Mouse (Mus musculus) MEL (cell line): ENCODE results near the gene Kazn. TPM values are rescaled to one million over a fixed set of nuclear protein-coding genes. Genes with fewer than 3 reads are reported as not detected.

ENCODE experiments used
- DNase-seq: peaks from one replicate; pipeline ENCODE4 v3.0.0; 2011; ENCODE audit warnings: low read depth, low spot score
- H3K27ac ChIP-seq: 2 replicates; pipeline ENCODE4 v1.5.1; 2012; ENCODE audit warnings: low read depth, mild to moderate bottlenecking, control low read depth, low read length, moderate library complexity; ENCODE audit not compliant: control insufficient read depth
- H3K27me3 ChIP-seq, 2 experiments: fragments of 150-350 bp in 1 of 2; sonication (generic) in 1 of 2; 2 replicates each; pipeline ENCODE4 v1.6.1; 2012; ENCODE audit warnings: low read length in 2 of 2, mild to moderate bottlenecking in 2 of 2, improper control_type of control experiment in 1 of 2, moderate library complexity in 1 of 2; ENCODE audit not compliant: insufficient read depth in 2 of 2, control insufficient read depth in 1 of 2
- H3K36me3 ChIP-seq, 2 experiments: 2 replicates each; pipeline ENCODE4 v1.6.1; 2012 to 2014; ENCODE audit warnings: low read length in 2 of 2, improper control_type of control experiment in 1 of 2, inconsistent platforms in 1 of 2, mild to moderate bottlenecking in 1 of 2; ENCODE audit not compliant: insufficient read depth in 2 of 2, control insufficient read depth in 1 of 2
- H3K4me1 ChIP-seq, 2 experiments: fragments of 150-350 bp in 1 of 2; sonication (generic) in 1 of 2; 2 replicates each; pipeline ENCODE4 v1.6.1; 2012; ENCODE audit warnings: low read length in 2 of 2, improper control_type of control experiment in 1 of 2, mild to moderate bottlenecking in 1 of 2; ENCODE audit not compliant: insufficient read depth in 2 of 2, control insufficient read depth in 1 of 2
- H3K4me3 ChIP-seq, 2 experiments: fragments of 150-350 bp in 1 of 2; sonication (generic) in 1 of 2; 2 replicates each; pipeline ENCODE4 v1.5.1; 2012; ENCODE audit warnings: low read depth in 2 of 2, low read length in 2 of 2, mild to moderate bottlenecking in 2 of 2, moderate library complexity in 2 of 2, control low read depth in 1 of 2, improper control_type of control experiment in 1 of 2; ENCODE audit not compliant: control insufficient read depth in 1 of 2, insufficient read depth in 1 of 2
- H3K79me2 ChIP-seq: 2 replicates; pipeline ENCODE4 v1.6.1; 2012; ENCODE audit warnings: mild to moderate bottlenecking, low read length, moderate library complexity; ENCODE audit not compliant: control insufficient read depth, poor library complexity, insufficient read depth
- H3K9ac ChIP-seq: 2 replicates; pipeline ENCODE4 v1.6.1; 2012; ENCODE audit warnings: low read depth, mild to moderate bottlenecking, control low read depth, low read length, moderate library complexity; ENCODE audit not compliant: control insufficient read depth, poor library complexity, severe bottlenecking
- H3K9me3 ChIP-seq: fragments of 150-350 bp; sonication (generic); replicated peaks from 2 replicates; pipeline ENCODE4 v1.6.1; 2012; ENCODE audit warnings: mild to moderate bottlenecking, low read length, improper control_type of control experiment, moderate library complexity; ENCODE audit not compliant: insufficient read depth
- BHLHE40 ChIP-seq: IDR thresholded peaks from 2 replicates; pipeline ENCODE4 v1.6.1; 2012; ENCODE audit warnings: low read depth, mild to moderate bottlenecking, inconsistent platforms, low read length, improper control_type of control experiment, borderline replicate concordance
- CHD2 ChIP-seq: IDR thresholded peaks from 2 replicates; pipeline ENCODE4 v1.6.1; 2011; ENCODE audit warnings: low read length, improper control_type of control experiment
- CTCF ChIP-seq, 3 experiments: IDR thresholded peaks in 2 of 3; conservative IDR thresholded peaks in 1 of 3; 2 replicates each; pipeline ENCODE4 v1.5.1; 2011 to 2012; ENCODE audit warnings: low read length in 3 of 3, low read depth in 2 of 3, mild to moderate bottlenecking in 2 of 3, improper control_type of control experiment in 1 of 3, inconsistent platforms in 1 of 3, mixed read lengths in 1 of 3, moderate library complexity in 1 of 3; ENCODE audit not compliant: control insufficient read depth in 1 of 3, insufficient read depth in 1 of 3, poor library complexity in 1 of 3, severe bottlenecking in 1 of 3
- ELF1 ChIP-seq: IDR thresholded peaks from 2 replicates; pipeline ENCODE4 v1.6.1; 2014; ENCODE audit warnings: low read depth, mild to moderate bottlenecking, inconsistent platforms, low read length, improper control_type of control experiment, moderate library complexity
- EP300 ChIP-seq, 2 experiments: IDR thresholded peaks; 2 replicates each; pipeline ENCODE4 v1.6.1; 2011; ENCODE audit warnings: improper control_type of control experiment in 2 of 2, low read length in 2 of 2, low read depth in 1 of 2, mild to moderate bottlenecking in 1 of 2
- HCFC1 ChIP-seq: IDR thresholded peaks from 2 replicates; pipeline ENCODE4 v1.6.1; 2012; ENCODE audit warnings: low read depth, mild to moderate bottlenecking, inconsistent platforms, low read length, improper control_type of control experiment, moderate library complexity
- KAT2A ChIP-seq: conservative IDR thresholded peaks from 2 replicates; pipeline ENCODE4 v1.6.1; 2012; ENCODE audit warnings: low read depth, low read length, improper control_type of control experiment, inconsistent platforms
- MAZ ChIP-seq: IDR thresholded peaks from 2 replicates; pipeline ENCODE4 v1.6.1; 2012; ENCODE audit warnings: low read depth, mild to moderate bottlenecking, inconsistent platforms, low read length, improper control_type of control experiment
- MEF2A ChIP-seq: IDR thresholded peaks from 2 replicates; pipeline ENCODE4 v1.6.1; 2014; ENCODE audit warnings: low read depth, mild to moderate bottlenecking, inconsistent platforms, low read length, improper control_type of control experiment; ENCODE audit not compliant: poor library complexity, insufficient replicate concordance, severe bottlenecking; ENCODE audit errors: extremely low read depth
- MXI1 ChIP-seq: IDR thresholded peaks from 2 replicates; pipeline ENCODE4 v1.6.1; 2011; ENCODE audit warnings: mild to moderate bottlenecking, low read depth, low read length, improper control_type of control experiment
- MYB ChIP-seq: IDR thresholded peaks from 2 replicates; pipeline ENCODE4 v1.6.1; 2011; ENCODE audit warnings: mild to moderate bottlenecking, low read depth, low read length, improper control_type of control experiment
- MYC ChIP-seq: IDR thresholded peaks from 2 replicates; pipeline ENCODE4 v1.6.1; 2011; ENCODE audit warnings: low read depth, mild to moderate bottlenecking, low read length, improper control_type of control experiment, moderate library complexity
- NELFE ChIP-seq: IDR thresholded peaks from 2 replicates; pipeline ENCODE4 v1.6.1; 2011; ENCODE audit warnings: low read depth, low read length, improper control_type of control experiment
- POLR2AphosphoS2 ChIP-seq: IDR thresholded peaks from 2 replicates; pipeline ENCODE4 v1.6.1; 2011; ENCODE audit warnings: low read length, improper control_type of control experiment
- POLR2AphosphoS5 ChIP-seq: IDR thresholded peaks from 2 replicates; pipeline ENCODE4 v1.6.1; 2012; ENCODE audit warnings: low read depth, borderline replicate concordance, mild to moderate bottlenecking, inconsistent platforms, low read length, moderate library complexity, mixed read lengths
- RAD21 ChIP-seq: IDR thresholded peaks from 2 replicates; pipeline ENCODE4 v1.6.1; 2011; ENCODE audit warnings: mild to moderate bottlenecking, low read depth, low read length, improper control_type of control experiment
- RCOR1 ChIP-seq: IDR thresholded peaks from 2 replicates; pipeline ENCODE4 v1.6.1; 2012; ENCODE audit warnings: low read depth, mild to moderate bottlenecking, inconsistent platforms, low read length, improper control_type of control experiment
- SMC3 ChIP-seq: IDR thresholded peaks from 2 replicates; pipeline ENCODE4 v1.6.1; 2011; ENCODE audit warnings: low read depth, low read length, improper control_type of control experiment
- TCF12 ChIP-seq: IDR thresholded peaks from 2 replicates; pipeline ENCODE4 v1.6.1; 2014; ENCODE audit warnings: low read depth, mild to moderate bottlenecking, inconsistent platforms, low read length, improper control_type of control experiment, moderate library complexity
- UBTF ChIP-seq: IDR thresholded peaks from 2 replicates; pipeline ENCODE4 v1.6.1; 2012; ENCODE audit warnings: low read depth, mild to moderate bottlenecking, inconsistent platforms, low read length, improper control_type of control experiment, moderate library complexity, borderline replicate concordance; ENCODE audit not compliant: insufficient read depth
- ZC3H11A ChIP-seq: IDR thresholded peaks from 2 replicates; pipeline ENCODE4 v1.6.1; 2012; ENCODE audit warnings: low read depth, mild to moderate bottlenecking, inconsistent platforms, low read length, improper control_type of control experiment
- ZKSCAN1 ChIP-seq: IDR thresholded peaks from 2 replicates; pipeline ENCODE4 v1.6.1; 2012; ENCODE audit warnings: low read depth, mild to moderate bottlenecking, inconsistent platforms, low read length, improper control_type of control experiment, moderate library complexity
- ZNF384 ChIP-seq: IDR thresholded peaks from 2 replicates; pipeline ENCODE4 v1.6.1; 2012; ENCODE audit warnings: low read depth, mild to moderate bottlenecking, inconsistent platforms, low read length, improper control_type of control experiment
- polyA plus RNA-seq, 2 experiments: library from polyadenylated mRNA; stranded (reverse) in 1 of 2; unstranded in 1 of 2; fragments of >175 nt in 1 of 2; fragments of >200 nt in 1 of 2; gene quantifications; 2 replicates each; pipeline versions ENCODE4 v1.2.1 to v1.2.4; 2012; ENCODE audit warnings: low replicate concordance in 2 of 2, low read depth in 1 of 2; ENCODE audit not compliant: insufficient read length in 2 of 2, insufficient read depth in 1 of 2, missing spikeins in 1 of 2
- total RNA-seq: library from RNA; depleted of rRNA; stranded (reverse); fragments of 300-350 nt; gene quantifications from 2 replicates; pipeline ENCODE4 v1.2.3, GENCODE M21; 2012

Kazn gene
- total and polyA plus RNA-seq, 3 experiments: not detected

DNA sequence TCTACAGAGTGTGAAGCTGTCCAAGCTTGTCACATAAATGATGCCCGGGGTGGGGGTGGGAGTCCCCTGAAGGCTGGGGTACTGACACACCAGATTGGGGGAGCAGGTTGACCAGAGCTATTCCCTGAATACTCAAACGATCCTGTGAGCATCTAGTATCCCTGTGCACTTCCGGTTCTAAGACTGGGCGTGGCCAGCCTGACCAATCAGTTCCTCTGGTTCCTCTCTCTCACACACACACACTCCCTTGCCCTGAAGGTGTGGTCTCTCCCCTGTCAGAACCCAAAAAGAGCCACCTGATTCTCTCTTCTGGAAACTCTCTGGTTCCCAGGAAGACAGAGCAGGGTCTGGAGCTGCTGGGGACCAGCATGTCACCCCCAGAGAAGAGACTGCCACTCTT lies 185.9 kb downstream of the Kazn start:
- Histone ChIP-seq H3K9ac (no peak overlapping the region), H3K27ac (no peak overlapping the region)

GRCm38 (mm10) chr4:142052391-142053132 lies 186.6 kb downstream of the Kazn start:
- Histone ChIP-seq H3K36me3 (no peaks in the 10 kb centered on the region), H3K4me1 (no peaks in the 10 kb centered on the region), H3K9ac (no peak overlapping the region), H3K27ac (no peak overlapping the region), H3K4me3 (no peak overlapping the region), H3K9me3 (no peaks in the 10 kb centered on the region), H3K27me3 (no peaks in the 10 kb centered on the region), H3K79me2 (no peaks in the 10 kb centered on the region)
- no peak for DNase-seq
- TF ChIP-seq MXI1 (no peak), ZC3H11A (no peak), ZNF384 (no peak), MYB (no peak), POLR2AphosphoS5 (no peak), CTCF (IDR thresholded peaks at IDR 0.05 in 2 of 3, conservative IDR thresholded peaks at IDR 0.05 in 1 of 3; ENCODE audit: control insufficient read depth in 1 of 3, insufficient read depth in 1 of 3, low read depth in 2 of 3, low read length in 3 of 3, poor library complexity in 1 of 3, severe bottlenecking in 1 of 3) (no peak), RCOR1 (no peak), HCFC1 (no peak), EP300 (IDR thresholded peaks at IDR 0.05; ENCODE audit: low read depth in 1 of 2, low read length in 2 of 2) (no peak), NELFE (no peak), TCF12 (no peak), BHLHE40 (no peak), CHD2 (no peak), KAT2A (no peak), MAZ (no peak), ZKSCAN1 (no peak), SMC3 (no peak)

More for the DNA sequence above, 185.9 kb downstream of the Kazn start:
- Histone ChIP-seq H3K4me3 (no peak overlapping the region), H3K4me1 (no peaks in the 10 kb centered on the region), H3K36me3 (no peaks in the 10 kb centered on the region), H3K9me3 (no peaks in the 10 kb centered on the region), H3K79me2 (no peaks in the 10 kb centered on the region), H3K27me3 (no peaks in the 10 kb centered on the region)
- no peak for DNase-seq
- TF ChIP-seq KAT2A (no peak), BHLHE40 (no peak), MXI1 (no peak), POLR2AphosphoS2 (no peak), NELFE (no peak), RAD21 (no peak), ELF1 (no peak), TCF12 (no peak), MYC (no peak), UBTF (no peak), MEF2A (no peak), EP300 (IDR thresholded peaks at IDR 0.05; ENCODE audit: low read depth in 1 of 2, low read length in 2 of 2) (no peak), SMC3 (no peak), POLR2AphosphoS5 (no peak)
